Mouse (Mus musculus) ES-E14 (cell line): ENCODE measurements around the gene Gpr62.

Source experiments
- CHD2 ChIP-seq: IDR thresholded peaks from 2 replicates; pipeline ENCODE4 v1.6.1; 2014; ENCODE audit warnings: mild to moderate bottlenecking, low read depth, low read length, inconsistent platforms
- HCFC1 ChIP-seq: IDR thresholded peaks from 2 replicates; pipeline ENCODE4 v1.6.1; 2012; ENCODE audit warnings: low read length, inconsistent platforms, borderline replicate concordance; ENCODE audit not compliant: insufficient read depth

- TF ChIP-seq CHD2 (no peak), HCFC1 (no peak)
Measured at GRCm38 (mm10) chr9:106509356-106509755, 43.6 kb upstream of the Gpr62 start.
